Mouse (Mus musculus): ENCODE data around the gene Magt1.
"Not testable (repeated sequence)": the region's sequence is repeated elsewhere in the genome, so short reads cannot be mapped to it uniquely, and the experiment has no call there.

Gene Magt1

DNA sequence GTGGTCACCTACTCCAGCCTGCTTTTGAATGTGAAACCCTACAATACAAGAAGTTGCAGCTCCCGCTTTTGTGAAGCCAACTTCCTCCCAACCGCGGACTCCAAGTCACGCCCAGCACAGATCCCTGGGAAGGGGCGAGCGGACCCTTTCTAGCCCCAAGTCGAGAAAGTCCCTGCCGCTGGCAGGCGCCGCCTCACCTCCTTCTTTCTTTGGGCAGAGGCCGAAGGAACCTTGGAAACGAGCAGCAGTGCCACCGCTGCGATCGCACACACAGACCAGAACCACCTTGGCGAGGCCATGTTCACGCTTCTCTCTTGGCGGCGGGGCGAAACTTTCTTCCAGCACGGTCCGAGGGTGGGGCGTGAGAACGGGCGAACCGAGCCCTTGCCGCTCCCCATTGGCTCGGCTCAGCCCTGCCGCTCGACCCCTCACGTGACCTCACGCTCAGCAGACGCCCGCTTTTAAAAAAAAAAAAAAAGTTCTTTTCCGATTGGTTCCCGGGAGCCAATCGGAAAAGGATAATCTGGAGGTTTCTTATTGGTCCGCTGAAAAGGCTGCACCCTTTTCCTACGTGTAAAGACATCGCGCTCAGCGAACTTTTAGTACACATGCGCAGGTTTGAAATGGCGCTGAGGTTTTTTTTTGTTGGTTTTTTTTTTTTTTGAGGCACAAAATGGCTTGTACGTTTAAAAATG is at the start of gene Magt1:
Gene Magt1 (minus strand): TSS at position 442 of the 695 bp plus-strand sequence.
- peak; percentile 78 to 86 for DNase-seq

DNA sequence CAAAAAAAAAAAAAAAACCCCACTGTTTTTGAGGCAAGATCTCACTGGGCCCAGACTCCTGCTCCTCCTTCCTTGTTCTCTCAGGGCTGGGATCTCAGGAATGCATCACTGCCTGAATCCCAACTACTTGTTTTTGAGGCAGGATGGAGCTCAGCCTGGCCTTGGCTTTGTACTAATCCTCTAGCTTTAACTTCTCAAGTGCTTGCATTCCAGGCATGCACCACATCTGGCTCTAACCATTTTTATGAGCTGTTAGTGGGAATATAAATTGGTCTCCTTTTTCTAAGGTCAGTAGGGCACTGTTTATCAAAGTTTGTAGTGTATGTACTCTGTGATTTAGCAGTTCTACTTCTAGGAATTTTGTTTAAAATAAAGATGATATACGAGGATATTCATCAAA is 36.5 kb upstream of the Magt1 start:
- DNase-seq = no peak

DNA sequence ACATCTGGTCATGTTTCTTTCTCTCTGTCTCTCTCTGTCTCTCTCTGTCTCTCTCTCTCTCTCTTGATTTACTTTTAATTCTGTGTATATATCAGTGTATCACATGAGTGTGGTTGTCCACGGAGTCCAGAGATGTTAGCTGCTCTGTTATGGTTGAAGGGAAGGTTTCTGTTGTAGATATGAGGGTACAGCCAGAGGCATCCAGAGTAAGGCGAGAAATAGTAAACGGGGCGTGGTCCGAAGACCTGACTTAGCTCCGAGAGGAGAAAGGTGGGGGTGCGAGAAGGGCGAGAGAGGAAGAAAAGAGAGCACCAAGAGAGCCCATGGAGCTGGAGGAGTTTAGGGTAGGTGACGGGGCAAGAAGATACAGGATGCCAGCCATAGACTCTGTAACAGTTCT is 34.2 kb upstream of the Magt1 start:
- no peak for DNase-seq

DNA sequence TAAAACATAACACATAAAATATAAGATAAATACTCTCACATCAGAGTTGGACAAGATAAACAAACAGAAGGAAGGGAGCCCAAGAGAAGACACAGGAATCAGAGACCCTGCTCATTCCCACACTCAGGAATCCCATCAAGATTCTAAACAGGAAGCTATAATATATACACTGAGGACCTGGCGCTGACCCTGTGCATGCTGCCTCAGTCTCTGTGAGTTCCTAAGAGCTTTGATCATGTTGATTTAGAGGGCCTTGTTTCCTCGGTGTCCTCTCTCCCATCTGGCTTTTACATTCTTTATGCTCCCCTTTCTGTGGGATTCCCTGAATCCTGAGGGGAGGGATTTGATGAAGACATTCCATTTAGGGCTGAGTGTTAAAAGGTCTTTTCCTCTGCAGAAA is 33.7 kb upstream of the Magt1 start:
- no peak for DNase-seq

DNA sequence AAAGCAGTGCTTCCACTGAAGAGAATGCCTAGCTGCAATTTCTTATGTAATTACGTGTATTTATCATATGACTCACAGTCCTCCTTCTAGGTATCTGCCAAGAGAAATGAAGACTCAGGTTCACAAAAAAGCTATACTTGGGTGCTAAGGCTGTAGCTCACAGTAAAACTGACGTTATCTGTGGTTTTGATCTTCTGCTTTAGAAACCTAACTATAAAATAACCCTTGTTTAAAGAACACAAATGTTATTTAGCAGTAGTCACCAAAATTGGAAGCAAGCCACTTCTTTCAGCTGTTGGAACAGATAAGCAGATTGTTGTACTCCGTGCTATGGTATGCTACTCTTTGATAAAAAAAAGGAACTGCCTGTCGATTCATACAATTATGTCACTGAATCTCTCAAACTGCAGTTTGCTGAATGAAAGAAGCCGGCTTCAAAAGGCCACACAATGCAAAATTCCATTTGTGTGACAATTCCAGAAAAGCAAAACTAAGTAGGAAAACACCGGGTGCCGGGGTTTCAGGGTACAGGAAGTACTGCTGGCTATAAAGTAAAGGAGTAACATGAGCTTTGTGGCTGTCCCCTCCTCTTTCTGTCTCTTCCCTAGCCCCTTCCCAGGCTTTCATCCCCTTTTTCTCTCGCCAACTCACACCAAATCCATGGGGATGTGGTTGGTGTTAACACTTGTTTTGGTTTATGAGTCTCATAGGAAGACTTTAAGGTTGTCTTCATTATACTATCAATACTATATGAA is 32.3 kb upstream of the Magt1 start:
- no peak for DNase-seq

DNA sequence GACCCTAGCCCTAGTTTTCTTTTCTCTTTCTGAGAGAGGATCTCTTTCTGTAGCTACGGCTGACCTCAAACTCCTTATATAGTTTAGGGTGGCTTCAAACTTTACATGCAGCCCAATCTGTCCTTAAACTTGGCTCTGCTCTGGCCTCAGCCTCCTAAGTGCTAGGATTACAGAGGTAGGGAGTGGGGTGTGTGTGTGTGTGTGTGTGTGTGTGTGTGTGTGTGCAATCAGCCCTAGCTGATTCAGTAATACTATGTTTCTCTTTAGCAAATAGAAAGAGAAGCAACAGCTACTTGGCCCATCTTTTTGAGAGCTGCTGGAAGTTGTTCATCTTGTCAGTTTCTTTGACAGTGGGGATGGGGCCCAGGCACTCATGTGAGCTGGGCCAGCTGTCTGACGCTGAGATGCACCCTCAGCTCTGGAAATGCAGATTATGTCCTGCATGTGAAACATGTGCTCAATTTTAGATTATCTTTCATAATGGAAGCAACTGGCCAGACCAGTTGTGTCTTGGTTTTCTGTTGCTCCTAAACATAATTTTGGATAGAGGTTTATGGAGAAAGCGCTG is 25.6 kb upstream of the Magt1 start:
- no peak for DNase-seq

DNA sequence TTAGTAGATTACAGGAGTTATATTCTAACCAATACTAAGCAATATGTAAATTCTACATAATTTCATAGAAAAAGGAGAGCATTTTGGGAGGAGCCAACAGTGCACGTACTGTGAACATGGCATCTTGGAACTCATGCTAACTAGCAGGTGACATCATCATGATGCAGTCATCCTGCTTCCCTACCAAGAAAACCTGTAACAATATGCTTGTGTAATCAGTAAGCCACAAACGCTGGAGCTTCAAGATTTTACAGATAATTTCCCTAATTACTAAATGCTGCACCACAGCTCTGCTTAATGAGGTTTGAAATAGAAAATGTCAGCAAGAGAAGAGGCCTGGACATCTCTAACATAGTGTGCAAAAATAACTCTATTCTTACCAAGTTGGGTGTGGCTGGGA is 24.0 kb upstream of the Magt1 start:
- no peak for DNase-seq

DNA sequence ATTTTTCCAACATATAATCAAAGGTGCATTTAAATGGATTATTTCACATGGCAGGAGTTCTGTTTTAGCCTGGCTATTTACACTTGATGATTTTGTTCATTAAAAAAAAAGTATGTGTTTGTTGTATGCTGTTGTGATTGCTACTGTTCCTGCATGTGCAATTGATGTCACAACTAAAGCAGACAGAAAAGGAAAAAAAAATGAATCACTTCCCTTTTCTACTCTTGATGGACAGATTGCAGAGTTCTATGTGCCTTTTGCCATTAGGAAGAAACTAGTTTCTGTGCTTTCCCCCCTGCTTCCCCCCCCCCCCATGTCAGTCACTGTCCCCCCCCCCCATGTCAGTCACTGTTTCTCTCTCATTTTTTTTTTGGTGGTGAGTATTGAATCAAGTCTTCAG is 19.4 kb upstream of the Magt1 start:
- no peak for DNase-seq

DNA sequence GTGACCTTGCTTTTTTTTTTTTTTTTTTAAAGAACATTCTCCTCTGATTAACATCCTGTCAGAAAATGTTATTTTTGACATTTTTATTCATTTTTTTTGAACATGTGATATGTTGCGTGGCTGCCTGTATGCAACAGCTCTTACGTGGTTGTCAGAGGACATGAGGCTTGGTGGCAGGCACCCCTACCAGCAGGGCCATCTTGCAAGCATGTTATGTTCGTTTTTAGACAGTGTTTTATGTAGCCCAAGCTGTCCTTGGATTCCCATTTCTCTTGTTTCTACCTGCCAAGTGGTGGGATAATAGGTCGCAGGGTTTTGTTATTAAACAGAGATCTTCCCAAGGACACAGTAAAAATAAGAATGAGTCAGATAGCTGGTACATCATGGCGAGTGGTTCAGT is 18.5 kb upstream of the Magt1 start:
- no peak for DNase-seq

DNA sequence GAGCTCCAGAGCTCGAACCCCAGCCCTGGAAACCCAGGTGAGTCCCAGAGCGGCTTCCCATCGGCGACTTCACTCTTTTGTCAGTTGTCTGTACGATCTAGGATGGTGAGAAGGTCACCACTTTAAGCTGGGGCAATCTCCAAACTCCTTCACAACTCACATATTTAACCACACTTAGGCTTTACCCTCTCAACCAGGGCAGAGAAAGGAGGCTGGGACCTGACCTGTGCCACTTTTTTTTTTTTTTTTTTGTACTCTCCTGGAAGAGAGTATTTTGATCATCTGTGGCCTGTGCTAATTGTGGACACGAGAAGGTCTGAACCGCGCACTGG is 15.6 kb upstream of the Magt1 start:
- DNase-seq = no peak

DNA sequence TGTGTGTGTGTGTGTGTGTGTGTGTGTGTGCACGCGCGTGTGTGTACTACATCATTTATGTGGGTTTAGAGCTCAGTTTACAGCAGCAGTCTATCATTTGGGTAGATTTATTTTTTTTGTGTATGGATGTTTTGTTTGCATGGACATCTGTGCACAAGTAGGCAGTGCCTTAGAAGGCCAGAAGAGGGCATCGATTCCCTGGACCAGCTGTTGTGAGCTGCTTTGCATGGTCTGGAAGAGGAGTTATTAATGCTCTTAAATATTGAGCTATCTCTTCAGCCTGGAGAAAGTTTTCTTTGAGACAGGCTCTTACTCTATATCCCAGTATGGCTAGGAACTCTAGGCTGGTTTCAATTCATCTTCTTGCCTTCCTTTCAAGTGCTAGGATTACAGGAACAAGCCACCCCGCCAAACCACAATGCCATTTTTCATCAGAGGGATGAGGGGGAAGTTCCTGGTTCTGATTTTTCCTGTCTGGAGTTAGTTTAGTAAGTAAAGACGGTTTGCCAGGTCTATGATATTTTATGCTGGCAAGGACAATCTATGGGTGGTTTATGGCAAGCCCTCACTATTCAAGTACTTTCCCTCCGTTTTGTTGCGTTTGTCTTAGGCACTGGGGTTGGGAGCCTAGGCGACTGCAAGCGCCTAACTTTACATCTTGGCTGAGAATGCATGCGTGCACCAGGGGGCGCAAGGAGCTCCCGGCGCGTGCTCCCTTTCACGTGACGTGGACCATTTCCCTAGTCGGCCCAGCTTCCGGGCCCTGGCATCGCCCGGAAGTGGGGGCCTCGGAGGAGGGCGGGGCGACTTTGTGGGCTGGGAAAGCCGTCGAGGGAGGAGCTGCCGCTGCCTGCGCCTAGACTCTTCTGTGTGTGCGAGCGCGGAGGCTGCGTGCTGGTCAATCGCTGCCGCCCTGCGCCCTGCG is 15.0 kb upstream of the Magt1 start, which contains the start of gene Atp7a:
Gene Atp7a (plus strand): TSS at position 859 of the 925 bp plus-strand sequence.
- peak; percentile 91 to 93 for DNase-seq

DNA sequence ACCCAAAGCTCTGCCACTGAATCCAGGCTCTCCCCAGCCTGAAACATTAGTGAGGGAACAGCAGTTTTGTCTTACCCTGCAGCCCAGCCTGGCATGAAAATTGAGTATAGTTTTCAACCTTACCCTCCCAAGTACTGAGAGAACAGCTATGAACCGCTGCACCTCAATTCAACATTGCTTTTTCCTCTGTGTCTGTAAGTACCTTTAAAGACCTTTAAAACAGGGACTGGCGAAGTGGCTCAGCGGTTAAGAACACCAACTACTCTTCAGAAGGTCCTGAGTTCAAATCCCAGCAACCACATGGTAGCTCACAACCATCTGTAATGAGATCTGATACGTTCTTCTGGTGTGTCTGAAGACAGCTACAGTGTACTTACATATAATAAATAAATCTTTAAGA is 5.8 kb upstream of the Magt1 start:
- no peak for DNase-seq

DNA sequence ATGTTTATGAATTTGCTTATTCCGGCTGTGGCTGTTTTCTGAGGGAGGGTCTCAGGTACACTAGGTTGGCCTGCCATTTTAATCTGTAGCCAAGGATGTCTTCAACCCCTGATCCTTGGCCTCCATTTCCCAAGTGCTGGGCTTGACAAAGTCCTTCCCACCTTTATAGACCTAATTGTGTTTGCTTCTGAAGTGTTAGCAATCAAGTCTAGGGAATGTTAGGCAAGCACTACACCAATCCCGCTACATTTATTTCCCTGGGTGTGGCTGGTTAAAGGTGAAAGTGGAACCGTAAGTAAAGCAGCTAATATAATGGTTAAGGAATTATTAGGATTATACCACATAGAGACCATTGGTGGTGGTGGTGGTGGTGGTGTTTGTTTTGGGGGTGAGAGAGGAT is 5.4 kb upstream of the Magt1 start:
- no peak for DNase-seq

DNA sequence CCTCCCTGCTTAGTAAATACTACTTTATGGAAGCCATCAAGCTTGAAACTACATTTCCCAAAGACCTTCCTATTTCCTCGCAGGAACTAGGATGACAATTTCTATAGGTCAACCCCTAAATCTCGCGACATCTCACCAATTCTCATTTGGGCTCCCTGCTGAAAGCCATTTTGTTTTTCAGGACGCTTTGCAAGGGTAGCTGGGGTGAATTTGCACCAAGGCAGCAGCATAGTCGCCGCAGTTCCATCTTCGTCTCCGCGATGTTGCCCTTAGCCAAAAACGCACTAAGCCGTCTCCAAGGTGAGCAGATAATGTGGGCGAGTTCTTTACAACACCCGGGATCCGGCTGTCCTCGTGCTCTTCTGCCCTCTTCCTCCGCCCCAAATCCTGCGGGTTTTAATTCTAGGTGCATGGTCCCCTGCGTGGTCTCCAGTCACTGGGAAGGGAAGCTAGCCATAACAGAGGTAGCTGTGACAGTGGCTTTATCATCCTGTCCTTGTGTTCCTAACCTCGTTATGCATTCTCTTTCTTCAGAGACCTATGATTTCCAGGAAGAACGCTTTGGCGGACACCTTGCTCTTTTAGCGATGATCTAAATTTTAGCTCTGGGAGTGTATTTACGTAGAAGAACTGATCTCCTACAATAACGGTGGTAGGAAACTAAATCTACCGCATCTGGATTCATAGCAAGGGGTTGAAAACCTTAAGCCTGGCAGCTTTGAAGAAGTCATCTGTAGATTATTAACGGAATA is 4.0 kb upstream of the Magt1 start, which contains the start of gene Cox7b:
Gene Cox7b (plus strand): TSS at position 130 of the 752 bp plus-strand sequence.
- DNase-seq = peak; percentile 61 to 71

DNA sequence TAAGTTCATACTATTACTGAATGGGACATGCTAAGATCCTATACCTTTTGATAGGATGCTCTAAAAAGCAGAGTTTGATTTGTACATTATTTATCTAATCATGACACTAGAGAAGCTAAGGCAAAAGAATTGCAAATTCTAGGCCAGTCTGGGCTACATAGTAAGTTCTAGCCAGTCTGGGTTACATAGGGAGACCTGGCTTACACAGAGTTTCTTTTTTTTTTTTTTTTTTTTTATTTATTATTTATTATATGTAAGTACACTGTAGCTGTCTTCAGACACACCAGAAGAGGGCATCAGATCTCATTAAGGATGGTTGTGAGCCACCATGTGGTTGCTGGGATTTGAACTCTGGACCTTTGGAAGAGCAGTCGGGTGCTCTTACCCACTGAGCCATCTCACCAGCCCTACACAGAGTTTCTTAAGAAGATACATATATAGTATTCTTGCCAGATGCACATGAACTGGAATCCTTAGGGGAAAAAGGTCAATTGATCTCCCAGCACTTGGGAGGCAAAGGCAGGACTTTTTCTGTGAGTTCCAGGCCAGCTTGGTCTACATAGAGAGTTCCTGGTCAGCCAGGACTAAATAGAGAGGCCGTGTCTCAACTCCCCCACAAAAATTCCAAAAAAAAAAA is 3.2 kb upstream of the Magt1 start:
- not testable (repeated sequence) for DNase-seq

DNA sequence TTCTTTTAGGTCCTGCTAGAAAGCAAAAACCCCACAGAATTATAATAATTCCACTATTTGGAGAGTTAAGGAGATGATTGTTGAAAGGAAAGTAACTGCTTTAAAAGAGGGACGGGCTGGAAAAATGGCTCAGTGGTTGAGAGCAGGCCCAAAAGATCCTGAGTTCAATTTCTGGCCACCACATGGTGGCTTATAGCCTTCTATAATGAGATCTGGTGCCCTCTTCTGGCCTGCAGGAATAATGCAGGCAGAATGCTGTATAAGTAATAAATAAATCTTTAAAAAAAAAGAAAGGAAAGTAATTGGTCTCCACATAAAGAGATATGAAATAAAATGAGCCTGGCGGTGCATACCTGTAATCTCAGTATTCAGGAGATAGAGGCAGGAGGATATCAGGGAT is 1.5 kb upstream of the Magt1 start:
- peak; percentile 16 to 25 for DNase-seq

DNA sequence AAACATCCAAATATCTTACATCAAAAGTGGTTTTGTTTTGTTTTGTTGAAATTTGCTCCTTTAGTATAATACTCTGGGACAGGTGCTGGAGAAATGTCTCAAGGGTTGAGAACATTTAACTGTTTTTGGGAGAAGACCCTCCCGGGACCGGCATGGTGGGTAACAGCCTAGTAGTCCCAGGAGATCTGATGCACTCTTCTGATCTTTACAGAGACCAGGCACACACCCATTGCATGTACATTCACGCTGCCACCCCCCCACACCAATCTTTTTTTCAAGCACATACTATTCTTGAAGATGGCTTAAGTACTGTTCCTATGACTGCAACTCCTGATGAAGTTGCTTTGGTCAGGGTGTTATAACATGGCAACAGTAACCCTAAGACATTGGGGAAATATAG is 853 bp upstream of the Magt1 start:
- DNase-seq = no peak

DNA sequence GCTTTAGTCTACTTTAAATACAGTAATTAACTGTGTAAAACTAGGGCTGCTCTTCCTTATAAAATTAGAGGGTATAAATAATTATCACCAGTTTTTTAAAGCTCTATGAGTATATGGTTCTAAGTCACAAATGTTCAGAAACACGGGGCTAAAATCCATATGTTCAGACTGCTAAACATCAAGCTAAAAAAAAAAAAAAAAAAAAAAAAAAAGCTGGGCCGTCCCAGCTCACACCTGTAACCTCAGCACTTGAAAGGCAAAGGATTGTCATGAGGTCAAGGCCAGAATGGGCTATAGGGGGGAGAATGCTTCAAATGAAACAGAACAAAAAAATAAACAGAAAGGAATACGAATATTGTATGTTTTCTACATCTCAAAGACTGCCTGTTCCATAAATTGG is 944 bp downstream of the Magt1 start:
- no peak for DNase-seq

DNA sequence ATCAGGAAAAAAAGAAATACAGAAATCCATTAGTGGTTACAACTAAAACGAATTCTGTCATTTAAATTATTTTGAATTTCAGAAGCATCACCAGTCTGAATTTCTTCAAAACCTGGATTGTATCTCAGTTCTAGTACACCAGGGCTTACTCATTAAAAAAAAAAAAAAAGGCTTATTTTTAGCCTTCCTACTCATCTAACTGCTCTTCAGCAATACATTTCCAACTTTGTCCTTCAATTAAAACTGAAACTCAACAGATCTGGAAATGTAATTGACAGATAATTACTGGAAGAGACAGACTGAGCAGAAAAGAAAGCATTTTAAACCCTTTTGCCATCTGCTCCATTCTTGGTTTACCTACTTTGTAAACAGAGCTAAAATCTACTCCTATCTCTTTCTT is 10.1 kb downstream of the Magt1 start:
- no peak for DNase-seq

DNA sequence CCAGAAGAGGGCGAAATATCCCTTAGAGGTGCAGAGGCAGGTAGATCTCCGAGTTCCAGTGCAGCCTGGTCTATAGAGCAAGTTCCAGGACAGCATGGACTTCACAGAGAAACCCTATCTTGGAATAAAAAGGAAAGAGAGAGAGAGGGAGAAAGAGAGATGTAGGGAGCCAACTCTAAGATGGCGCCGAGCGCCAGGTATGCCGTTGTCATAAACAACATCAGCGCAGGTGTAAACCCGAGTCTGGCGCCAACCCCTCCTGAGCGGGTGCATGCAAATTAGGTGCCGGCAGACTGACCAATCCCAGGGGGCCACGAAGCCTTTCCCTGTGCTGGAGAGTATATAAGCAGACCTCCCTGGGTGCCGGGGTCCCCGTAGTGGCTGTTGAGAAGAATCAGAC is 54.6 kb downstream of the Magt1 start:
- not testable (repeated sequence) for DNase-seq

DNA sequence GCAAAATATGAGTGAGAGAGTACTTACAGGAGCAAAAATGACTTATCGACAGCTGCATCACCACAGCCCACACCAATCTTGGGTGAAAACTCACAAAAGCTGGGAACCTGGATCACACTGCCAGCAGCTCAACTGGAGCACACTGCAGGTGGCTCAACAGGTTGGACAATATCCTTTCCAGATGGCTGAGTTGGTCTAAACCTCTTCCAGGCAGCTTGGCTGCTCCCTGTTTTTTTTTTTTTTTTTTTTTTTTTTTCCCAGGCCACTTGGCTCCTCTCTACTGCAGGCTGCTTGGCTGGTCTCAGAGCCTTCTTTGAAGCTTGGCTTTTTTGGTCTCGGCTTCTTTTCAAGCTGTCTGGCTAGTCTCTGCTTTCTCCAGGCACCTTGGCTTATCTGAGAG is 57.7 kb downstream of the Magt1 start:
- no peak for DNase-seq

DNA sequence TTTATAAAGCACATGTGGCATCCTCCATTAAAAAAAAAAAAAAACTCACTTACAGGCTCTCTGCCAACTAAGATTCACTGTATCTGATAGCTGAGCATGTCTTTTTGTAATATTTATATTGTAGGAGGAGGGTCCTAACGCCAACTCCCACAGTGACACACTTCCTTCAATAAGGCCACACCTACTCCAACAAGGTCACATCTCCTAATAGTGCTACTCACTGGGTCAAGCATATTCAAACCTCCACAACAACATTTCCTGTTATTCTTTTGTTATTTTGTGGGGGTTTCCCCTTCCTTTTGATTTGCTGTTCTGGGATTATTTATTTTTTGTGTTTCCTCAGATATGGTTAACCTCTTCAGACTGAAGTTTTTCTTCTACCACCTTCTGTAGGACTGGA is 65.3 kb downstream of the Magt1 start:
- DNase-seq = no peak
